Mouse (Mus musculus) intestine, embryonic 16.5 days (tissue): Measurements from ENCODE around the gene Slc25a33. TPM values are rescaled to one million over a fixed set of nuclear protein-coding genes. Genes with fewer than 3 reads are reported as not detected.

Experiments
- ATAC-seq: fragments of 200-750 bp; cut with Nextera tagmentation; 2 replicates; pipeline ENCODE4 v1.8.0; 2017; ENCODE audit warnings: moderate TSS enrichment, moderate library complexity
- H3K27ac ChIP-seq: fragments of 300-500 bp; sonication (generic); 2 replicates; pipeline ENCODE4 v1.5.1; 2014; ENCODE audit warnings: mild to moderate bottlenecking, low read length
- H3K27me3 ChIP-seq: fragments of 300-500 bp; sonication (generic); replicated peaks from 2 replicates; pipeline ENCODE4 v1.6.1; 2014; ENCODE audit warnings: low read length, control low read depth, mixed read lengths; ENCODE audit not compliant: control insufficient read depth, insufficient read depth
- H3K36me3 ChIP-seq: fragments of 300-500 bp; sonication (generic); 2 replicates; pipeline ENCODE4 v1.6.1; 2014; ENCODE audit warnings: low read length, control low read depth; ENCODE audit not compliant: control insufficient read depth, insufficient read depth
- H3K4me1 ChIP-seq: fragments of 300-500 bp; sonication (generic); 2 replicates; pipeline ENCODE4 v1.6.1; 2014; ENCODE audit warnings: low read length, control low read depth, mixed read lengths; ENCODE audit not compliant: control insufficient read depth, insufficient read depth
- H3K4me2 ChIP-seq: fragments of 300-500 bp; sonication (generic); 2 replicates; pipeline ENCODE4 v1.6.1; 2014; ENCODE audit warnings: low read depth, low read length, control low read depth
- H3K4me3 ChIP-seq: fragments of 300-500 bp; sonication (generic); 2 replicates; pipeline ENCODE4 v1.5.1; 2014; ENCODE audit warnings: mild to moderate bottlenecking, low read length
- H3K9ac ChIP-seq: fragments of 300-500 bp; sonication (generic); 2 replicates; pipeline ENCODE4 v1.6.1; 2014; ENCODE audit warnings: low read depth, low read length
- H3K9me3 ChIP-seq: fragments of 300-500 bp; sonication (generic); 2 replicates; pipeline ENCODE4 v1.6.1; 2016; ENCODE audit warnings: low read length, control low read depth; ENCODE audit not compliant: control insufficient read depth
- WGBS: fragments of 180-500 bp; shearing (Covaris S2); extraction: QIAGEN DNeasy Blood & Tissue Kit; methylation state at CpG from one replicate; pipeline ENCODE4 v1.1.7; 2014; 5-methylcytosine and 5-hydroxymethylcytosine counted together
- polyA plus RNA-seq: library from polyadenylated mRNA; unstranded; fragments of >200 nt; fragmentation: Nextera tagmentation; extraction: Ambion mirVana; gene quantifications from 2 replicates; pipeline ENCODE4 v1.2.1, GENCODE M21; 2015

The Slc25a33 gene
- polyA plus RNA-seq, 1 experiment from 2014 or later, result 9.1 TPM

- Histone ChIP-seq H3K4me2 (no peak overlapping the region), H3K4me1 (peaks cover 46% of the 10 kb centered on the region)
- WGBS, result 71% methylated on average over 5 of the region's 5 CpGs
Observed at GRCm38 (mm10) chr4:149735624-149736250, 38.3 kb downstream of the Slc25a33 start.

DNA sequence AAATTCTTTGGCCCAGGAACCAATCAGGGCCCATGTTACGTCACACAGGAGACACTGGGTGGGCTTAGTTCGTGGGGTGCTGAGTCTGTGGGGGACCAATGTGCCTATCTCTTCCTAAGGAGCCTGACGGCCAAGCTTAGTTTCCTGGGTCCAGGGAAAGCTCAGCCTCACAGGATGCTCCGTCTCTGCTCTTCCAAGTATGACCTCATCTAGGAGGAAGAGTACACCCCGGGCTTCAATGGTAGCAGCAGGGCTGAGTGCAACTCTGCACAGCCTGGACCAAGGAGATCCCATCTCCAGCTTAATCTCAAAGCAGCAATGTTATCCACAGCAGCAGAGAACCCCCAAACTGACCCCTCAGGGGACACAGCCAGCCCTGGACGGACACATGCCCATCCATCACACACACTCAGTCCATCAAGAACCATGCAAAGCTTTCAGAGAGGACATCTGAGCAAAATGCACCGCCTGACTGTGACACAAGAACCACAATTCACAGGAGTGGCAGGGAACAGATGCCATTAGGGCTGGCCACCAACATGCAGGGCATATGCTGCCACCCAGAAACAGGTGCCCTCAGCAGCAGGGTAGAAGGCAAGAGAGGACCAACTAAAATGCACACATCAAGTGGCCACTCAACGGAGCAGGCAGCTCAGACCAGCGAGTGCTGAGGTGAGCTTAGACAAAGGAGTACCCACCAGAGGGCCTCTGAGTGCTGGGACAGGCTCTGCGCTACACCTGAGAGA is 39.2 kb downstream of the Slc25a33 start:
- WGBS, result 75% methylated on average over 10 of the region's 10 CpGs
- H3K27ac ChIP-seq, result no peak overlapping the region
- no peaks in the 10 kb centered on the region for H3K9me3 ChIP-seq
- ATAC-seq, result no peak
- H3K4me1 ChIP-seq, result peaks cover 46% of the 10 kb centered on the region
- H3K27me3 ChIP-seq, result no peaks in the 10 kb centered on the region
- peak overlapping the region; percentile 34; the same call in 1 of the 2 replicates for H3K9ac ChIP-seq
- H3K4me3 ChIP-seq, result no peak overlapping the region
- no peak overlapping the region for H3K4me2 ChIP-seq
- 0 out of 2 replicates have a peak, but pooled peaks cover 3% of the 10 kb centered on the region for H3K36me3 ChIP-seq

More at GRCm38 (mm10) chr4:149735624-149736250, 38.3 kb downstream of the Slc25a33 start:
- Histone ChIP-seq H3K4me3 (no peak overlapping the region), H3K9me3 (no peaks in the 10 kb centered on the region), H3K27me3 (no peaks in the 10 kb centered on the region), H3K36me3 (0 out of 2 replicates have a peak, but pooled peaks cover 3% of the 10 kb centered on the region), H3K9ac (peak overlapping the region; percentile 50), H3K27ac (no peak overlapping the region)
- ATAC-seq, result no peak

- Histone ChIP-seq H3K4me3 (no peak overlapping the region), H3K4me2 (no peak overlapping the region), H3K27ac (no peak overlapping the region), H3K27me3 (no peaks in the 10 kb centered on the region), H3K4me1 (peaks cover 46% of the 10 kb centered on the region), H3K9ac (no peak overlapping the region), H3K9me3 (no peaks in the 10 kb centered on the region), H3K36me3 (peaks cover 8% of the 10 kb centered on the region; the same call in 1 of the 2 replicates)
- no peak for ATAC-seq
- WGBS, result 79% methylated on average over 6 of the region's 6 CpGs
Observed at GRCm38 (mm10) chr4:149734246-149734645, 39.8 kb downstream of the Slc25a33 start.

GRCm38 (mm10) chr4:149733748-149734147 is 40.3 kb downstream of the Slc25a33 start:
- 54% methylated on average over 6 of the region's 6 CpGs for WGBS
- H3K27me3 ChIP-seq, result no peaks in the 10 kb centered on the region
- no peak for ATAC-seq
- H3K4me1 ChIP-seq, result peaks cover 46% of the 10 kb centered on the region
- H3K36me3 ChIP-seq, result peaks cover 9% of the 10 kb centered on the region; the same call in 1 of the 2 replicates
- no peak overlapping the region for H3K9ac ChIP-seq
- H3K4me2 ChIP-seq, result no peak overlapping the region
- H3K4me3 ChIP-seq, result no peak overlapping the region
- H3K9me3 ChIP-seq, result no peaks in the 10 kb centered on the region
- no peak overlapping the region for H3K27ac ChIP-seq

DNA sequence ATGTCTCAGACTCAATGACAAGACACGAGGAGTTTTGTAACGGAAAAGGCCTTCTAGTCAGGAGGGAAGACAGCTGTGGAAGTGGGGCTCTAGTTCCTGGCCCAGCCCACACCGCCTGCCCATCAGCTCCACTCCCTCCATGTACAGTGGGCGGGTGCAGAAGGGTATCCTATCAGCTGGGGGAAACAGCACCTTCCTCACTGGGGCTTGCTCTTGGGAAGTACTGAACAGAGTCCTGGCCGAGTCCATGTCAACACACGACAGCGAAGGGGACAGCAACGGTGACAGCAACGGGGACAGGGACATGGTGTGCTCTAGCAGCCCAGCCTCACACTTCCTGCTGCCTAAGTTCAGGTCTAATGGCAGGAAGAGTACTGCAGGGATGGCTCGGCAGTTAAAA is 41.3 kb downstream of the Slc25a33 start:
- ATAC-seq, result no peak
- Histone ChIP-seq H3K4me3 (no peak overlapping the region), H3K9ac (no peak overlapping the region), H3K27ac (peak overlapping the region; percentile 2; the same call in 1 of the 2 replicates), H3K27me3 (no peaks in the 10 kb centered on the region), H3K36me3 (peaks cover 9% of the 10 kb centered on the region; the same call in 1 of the 2 replicates), H3K9me3 (no peaks in the 10 kb centered on the region), H3K4me2 (no peak overlapping the region), H3K4me1 (peaks cover 46% of the 10 kb centered on the region)
- WGBS, result 62% methylated on average over 10 of the region's 10 CpGs

DNA sequence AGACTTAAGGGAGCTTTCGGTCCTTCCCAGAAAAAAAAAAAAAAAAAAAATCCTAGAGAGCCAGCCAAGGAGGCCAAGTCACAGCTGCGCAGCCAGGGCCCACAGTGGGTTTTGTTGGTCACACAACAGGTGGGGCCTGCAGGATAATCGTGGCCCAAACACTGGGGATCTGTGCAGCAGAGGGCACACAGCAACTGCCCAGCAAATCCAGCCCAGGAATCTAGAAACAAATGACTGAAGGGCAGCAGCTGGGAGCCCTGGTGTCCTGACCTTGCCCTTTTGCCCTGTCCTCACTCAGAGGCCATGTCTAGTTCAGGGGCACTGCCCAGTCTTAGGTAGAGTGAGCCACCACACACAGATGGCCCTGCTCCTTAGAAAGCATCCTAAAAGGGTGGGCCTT is 41.8 kb downstream of the Slc25a33 start:
- H3K4me3 ChIP-seq, result no peak overlapping the region
- H3K4me1 ChIP-seq, result peaks cover 46% of the 10 kb centered on the region
- H3K27me3 ChIP-seq, result no peaks in the 10 kb centered on the region
- WGBS, result 85% methylated on average over 3 of the region's 3 CpGs
- H3K36me3 ChIP-seq, result peaks cover 9% of the 10 kb centered on the region; the same call in 1 of the 2 replicates
- H3K9ac ChIP-seq, result 0 out of 2 replicates have a peak overlapping the region, but pooled peaks have one; percentile 17
- no peaks in the 10 kb centered on the region for H3K9me3 ChIP-seq
- no peak for ATAC-seq
- no peak overlapping the region for H3K4me2 ChIP-seq
- no peak overlapping the region; the same call in 1 of the 2 replicates for H3K27ac ChIP-seq

GRCm38 (mm10) chr4:149730827-149731226 is 43.2 kb downstream of the Slc25a33 start:
- peaks cover 16% of the 10 kb centered on the region; the same call in 1 of the 2 replicates for H3K36me3 ChIP-seq
- H3K27me3 ChIP-seq, result no peaks in the 10 kb centered on the region
- H3K27ac ChIP-seq, result 0 out of 2 replicates have a peak overlapping the region, but pooled peaks have one; percentile 20
- 51% methylated on average over 7 of the region's 7 CpGs for WGBS
- peak overlapping the region; percentile 12; the same call in 1 of the 2 replicates for H3K9ac ChIP-seq
- peak; percentile 72 for ATAC-seq
- peaks cover 33% of the 10 kb centered on the region for H3K4me1 ChIP-seq
- H3K4me2 ChIP-seq, result no peak overlapping the region
- no peak overlapping the region for H3K4me3 ChIP-seq
- no peaks in the 10 kb centered on the region for H3K9me3 ChIP-seq

DNA sequence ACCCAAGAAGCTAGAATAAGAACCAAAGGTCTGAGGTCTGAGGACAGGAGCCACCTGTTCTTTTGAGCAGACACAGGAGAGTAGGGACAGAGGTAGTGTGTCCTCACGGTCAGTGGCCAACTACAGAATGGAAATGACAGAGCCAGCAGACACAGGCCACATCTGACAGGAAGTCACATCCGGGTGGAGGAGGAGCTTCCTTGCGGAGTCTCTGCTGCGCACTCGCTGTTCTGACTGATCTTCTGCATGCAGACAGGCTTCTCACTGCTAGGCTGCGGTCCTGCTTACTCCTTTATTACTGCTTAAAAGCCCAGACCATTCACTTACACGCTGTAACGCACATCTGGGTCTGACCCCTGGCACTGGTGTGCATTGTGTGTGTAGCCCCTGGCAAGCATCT is 45.3 kb downstream of the Slc25a33 start:
- Histone ChIP-seq H3K4me1 (peaks cover 15% of the 10 kb centered on the region; the same call in 1 of the 2 replicates), H3K4me2 (no peak overlapping the region), H3K9ac (no peak overlapping the region), H3K9me3 (no peaks in the 10 kb centered on the region), H3K27ac (no peak overlapping the region), H3K27me3 (no peaks in the 10 kb centered on the region), H3K36me3 (peaks cover 16% of the 10 kb centered on the region; the same call in 1 of the 2 replicates), H3K4me3 (no peak overlapping the region)
- 74% methylated on average over 8 of the region's 8 CpGs for WGBS
- ATAC-seq, result no peak

DNA sequence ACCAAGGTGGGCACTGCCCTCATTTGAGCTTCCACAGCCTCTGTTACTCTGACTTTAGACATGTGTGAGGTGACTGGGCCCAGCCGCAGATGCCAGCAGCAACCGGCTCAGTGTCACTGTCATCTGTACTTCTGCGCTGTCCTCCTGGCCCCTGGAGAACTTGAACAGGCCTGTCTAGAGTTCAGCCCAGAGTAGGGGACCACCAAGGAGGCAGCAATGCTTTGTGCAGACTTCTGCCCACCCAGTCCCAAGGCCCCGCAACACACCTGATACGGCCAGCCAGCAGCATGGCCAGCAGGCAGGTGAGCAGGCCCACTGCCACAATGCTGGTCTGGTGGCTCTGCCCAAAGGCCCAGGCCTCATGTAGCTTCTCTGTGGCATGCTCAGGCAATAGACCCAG is 46.4 kb downstream of the Slc25a33 start:
- no peaks in the 10 kb centered on the region for H3K27me3 ChIP-seq
- peaks cover 9% of the 10 kb centered on the region; the same call in 1 of the 2 replicates for H3K4me1 ChIP-seq
- no peaks in the 10 kb centered on the region for H3K9me3 ChIP-seq
- peaks cover 16% of the 10 kb centered on the region; the same call in 1 of the 2 replicates for H3K36me3 ChIP-seq
- no peak overlapping the region for H3K9ac ChIP-seq
- 95% methylated on average over 5 of the region's 5 CpGs for WGBS
- no peak overlapping the region for H3K4me2 ChIP-seq
- no peak for ATAC-seq
- no peak overlapping the region for H3K4me3 ChIP-seq
- H3K27ac ChIP-seq, result no peak overlapping the region
